Mouse (Mus musculus) 3T3-L1 (cell line): ENCODE data around the gene Rnf43.

Source experiments
- DNase-seq: peaks from one replicate; pipeline ENCODE4 v3.0.0-alpha.2; 2015; ENCODE audit warnings: low read depth, low spot score

The Rnf43 gene

DNA sequence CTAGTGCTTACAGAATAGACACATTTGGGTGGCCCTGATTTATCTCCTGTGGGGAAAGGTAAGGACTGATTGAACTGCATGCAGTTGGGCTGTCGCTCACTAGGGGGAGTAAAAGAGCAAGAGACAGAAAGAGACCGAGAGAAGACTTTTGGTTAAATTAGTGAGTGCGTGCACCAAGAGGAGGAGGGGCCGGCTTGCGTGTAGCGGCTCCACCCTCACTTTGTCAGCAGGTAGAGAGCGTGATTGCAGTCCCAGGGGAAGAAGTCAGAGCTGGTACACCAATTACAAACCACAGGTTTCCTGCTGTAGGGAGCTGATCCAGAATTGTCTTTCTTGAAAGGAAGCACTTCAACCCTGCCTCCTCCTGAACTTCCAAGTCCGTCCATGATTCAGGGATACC lies at the start of gene Rnf43:
TSS of gene Rnf43 (plus strand) at position 316 of the 400 bp plus-strand sequence.
- DNase-seq = peak; percentile 86

DNA sequence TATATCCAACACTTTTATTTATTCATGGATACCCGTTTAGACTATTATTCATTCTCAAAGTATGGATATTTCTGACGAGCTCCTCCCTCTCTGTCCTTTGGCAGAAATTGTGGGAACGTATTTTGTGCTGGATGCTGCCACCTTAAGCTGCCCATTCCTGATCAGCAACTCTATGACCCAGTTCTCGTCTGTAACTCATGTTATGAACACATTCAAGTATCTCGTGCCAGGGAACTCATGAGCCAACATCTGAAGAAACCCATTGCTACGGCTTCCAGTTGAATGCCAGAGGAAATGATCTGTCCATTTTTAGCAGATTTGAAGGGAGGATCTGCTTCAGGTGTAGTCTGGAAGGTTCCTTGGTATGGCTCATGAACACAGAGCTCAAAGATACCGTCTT lies 48.5 kb upstream of the Rnf43 start:
- DNase-seq = no peak

DNA sequence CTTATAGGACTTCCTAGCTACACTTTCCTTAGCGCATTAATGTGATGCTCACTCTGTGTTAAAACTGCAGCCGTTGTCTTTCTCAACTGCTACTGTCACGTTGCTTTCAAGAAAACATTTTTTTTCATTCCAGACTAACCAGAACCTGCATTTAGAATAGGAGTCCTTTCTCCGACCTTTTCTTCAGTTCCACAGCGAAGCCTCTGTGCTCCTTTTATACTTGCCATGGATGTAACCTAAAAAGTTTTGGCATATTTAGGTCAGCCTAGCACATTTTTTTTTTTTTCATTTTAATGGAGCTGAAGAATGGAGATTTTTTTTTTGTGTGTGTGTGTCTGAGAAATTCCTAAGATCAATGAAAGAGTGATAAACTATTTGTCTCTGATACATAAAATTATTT lies 47.0 kb upstream of the Rnf43 start:
- DNase-seq = no peak

DNA sequence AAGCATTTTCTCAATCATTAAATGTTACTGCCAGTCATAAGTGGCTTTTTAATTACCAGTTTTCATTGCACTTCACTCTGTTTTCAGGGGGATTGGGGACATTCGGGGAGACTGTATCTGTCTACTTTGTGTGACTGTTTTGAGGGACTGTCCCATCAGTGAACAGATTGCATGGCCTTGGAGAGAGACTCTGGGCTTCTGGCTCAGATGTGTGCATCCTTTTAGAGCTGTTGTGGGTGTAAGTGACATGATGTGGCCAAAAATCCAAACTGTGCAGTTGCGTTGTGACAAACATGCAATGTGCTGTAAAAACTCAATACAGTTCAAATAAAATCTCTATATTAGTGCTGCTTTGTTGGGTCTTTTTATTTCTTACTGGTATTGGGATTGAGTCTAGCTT lies 46.6 kb upstream of the Rnf43 start:
- DNase-seq = no peak

DNA sequence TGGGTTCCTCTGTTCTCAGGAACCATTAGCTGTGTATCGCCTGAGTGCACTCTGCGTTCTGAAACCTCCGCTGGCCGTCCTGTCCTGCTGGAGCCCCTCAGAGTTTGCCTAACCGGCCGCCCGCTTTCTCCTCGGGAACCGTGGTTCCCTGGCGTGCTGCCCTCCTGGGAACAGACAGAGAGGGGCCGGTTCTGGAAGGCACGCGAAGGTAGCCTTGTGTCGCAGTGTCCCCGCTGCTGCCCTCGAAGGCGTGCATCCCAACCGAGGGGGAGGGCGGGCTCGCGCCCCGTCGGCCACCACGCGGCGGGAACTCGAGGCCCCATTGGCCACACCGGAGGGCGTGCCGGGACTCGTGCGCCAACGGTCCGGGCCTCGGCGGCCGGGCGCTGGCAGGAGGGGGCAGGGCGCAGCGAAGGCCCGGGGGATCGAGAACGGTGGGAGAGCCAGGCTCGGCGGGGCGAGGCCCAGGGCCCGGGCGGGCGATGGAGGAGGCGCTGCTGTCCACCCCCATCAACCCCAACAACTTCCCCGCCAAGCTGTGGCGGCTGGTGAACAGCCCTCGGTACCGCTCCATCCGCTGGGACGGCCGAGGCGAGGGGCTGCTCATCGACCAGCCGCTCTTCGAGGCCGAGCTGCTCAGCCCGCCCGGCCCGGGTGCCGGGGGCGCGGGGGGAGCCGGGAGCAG lies 45.6 kb upstream of the Rnf43 start, which contains the start of gene Hsf5:
TSS of gene Hsf5 (plus strand) at position 375 of the 685 bp plus-strand sequence.
- no peak for DNase-seq

DNA sequence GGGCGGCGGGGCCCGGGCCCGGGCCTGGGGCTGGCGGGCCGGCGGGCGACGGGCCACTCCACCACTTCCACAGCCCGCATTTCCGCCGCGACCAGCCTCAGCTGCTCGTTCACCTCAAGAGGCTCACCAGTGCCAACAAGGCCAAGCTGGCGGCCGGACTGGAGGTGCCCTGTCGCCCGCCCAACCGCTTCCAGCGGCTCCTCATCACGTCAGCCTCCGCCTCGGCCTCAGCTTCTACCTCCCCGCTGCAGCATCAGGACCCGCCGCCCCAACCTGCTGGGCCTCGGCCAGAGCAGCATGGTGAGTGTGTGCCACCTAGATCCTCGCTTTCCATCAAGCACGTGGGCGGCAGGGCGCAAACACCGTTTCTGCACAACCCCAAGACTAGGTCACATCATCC lies 44.9 kb upstream of the Rnf43 start:
- no peak for DNase-seq

DNA sequence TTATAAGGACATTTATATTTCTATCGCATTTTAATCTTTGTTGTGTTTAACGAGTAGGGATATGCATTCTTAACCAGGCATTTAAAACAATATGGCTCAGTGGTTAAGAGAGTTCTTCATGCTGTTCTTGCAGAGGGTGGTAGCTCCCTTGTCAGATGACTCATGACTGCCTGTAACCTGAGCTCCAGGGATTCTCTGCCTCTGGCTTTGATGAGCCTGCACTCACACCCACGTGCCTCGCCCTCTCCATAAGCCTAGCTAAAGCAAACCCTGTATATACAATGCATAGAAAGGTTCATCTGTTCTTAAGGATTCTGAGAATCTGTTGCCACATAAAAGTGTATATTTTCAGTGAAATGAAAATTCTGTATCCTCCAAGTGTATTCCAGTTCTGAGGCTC lies 39.4 kb upstream of the Rnf43 start:
- DNase-seq = peak; percentile 82

DNA sequence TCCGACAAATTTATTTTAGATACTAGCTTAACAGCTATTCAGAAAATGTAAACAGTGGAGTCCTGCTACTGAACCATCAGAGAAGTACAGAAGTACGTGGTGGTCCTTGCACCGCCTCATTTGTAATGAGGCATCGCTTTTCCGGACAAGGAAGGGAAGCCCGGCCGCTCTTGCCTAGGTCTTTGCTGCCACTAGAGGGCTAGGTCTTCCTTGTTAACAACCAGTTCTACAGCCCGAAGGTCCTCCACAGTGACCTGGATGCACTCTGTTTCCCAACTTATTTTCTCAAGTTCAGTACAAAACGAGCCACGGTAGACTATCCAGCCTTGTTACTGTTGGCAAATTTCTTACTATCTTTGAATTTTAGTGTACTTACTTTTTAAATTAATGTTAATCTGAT lies 32.7 kb upstream of the Rnf43 start:
- peak; percentile 28 for DNase-seq

DNA sequence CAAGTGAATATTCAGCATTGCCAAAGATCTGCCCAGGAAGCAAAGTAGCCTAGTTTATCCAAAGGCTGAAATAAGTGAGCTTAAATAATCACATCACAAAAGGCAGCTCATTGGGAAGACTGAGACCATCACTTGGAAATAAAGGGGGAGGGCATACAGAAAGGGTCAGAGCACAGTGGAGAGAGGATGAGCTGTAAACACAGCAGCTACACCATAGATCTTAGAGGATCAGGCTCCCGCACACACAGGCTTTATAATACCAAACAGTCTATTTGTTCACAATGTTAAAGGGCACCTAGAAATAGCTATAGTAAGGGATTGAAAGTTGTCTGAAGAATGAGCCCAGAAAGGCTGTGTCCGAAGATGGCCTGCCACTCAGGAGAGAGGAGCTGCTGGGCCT lies 23.7 kb upstream of the Rnf43 start:
- DNase-seq = no peak

DNA sequence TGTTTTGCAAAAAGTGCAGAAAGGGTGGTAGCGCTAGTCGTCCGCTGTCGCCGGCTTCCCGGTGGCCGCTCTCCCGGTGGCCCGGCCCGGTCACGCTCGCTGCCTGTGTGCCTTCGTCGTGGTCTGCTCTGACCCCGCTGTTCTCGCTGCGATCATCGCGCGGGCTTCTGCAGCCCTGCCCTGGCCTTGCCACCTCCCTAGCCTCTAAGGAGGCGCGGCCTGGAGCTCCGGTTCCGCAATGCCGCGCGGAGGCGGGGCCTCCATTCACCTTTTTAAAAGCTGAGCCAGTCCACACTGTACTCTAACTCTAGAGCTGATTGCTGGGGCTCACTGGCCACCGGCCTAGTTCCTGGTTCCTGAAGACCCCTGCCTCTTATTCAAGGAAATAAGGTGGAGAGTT lies 23.3 kb upstream of the Rnf43 start:
- no peak for DNase-seq

DNA sequence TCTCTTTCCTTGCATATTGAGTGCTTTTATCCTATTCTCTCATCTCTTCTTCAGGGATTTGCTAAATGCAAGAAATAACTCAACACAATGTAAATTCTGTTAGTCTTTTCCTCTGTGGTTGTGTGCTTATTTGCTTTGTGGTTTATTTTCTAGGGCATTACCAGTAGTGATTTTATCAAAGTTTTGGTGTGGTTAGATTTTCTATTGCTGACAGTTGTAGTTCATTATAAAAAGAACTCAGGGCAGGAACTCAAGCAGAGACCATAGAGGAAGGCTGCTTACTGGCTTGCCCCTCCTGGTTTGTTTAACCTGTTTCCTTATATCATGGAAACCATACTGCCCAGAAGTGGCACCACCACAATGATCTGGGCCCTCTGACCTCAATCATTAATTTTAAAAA lies 19.7 kb upstream of the Rnf43 start:
- no peak for DNase-seq

DNA sequence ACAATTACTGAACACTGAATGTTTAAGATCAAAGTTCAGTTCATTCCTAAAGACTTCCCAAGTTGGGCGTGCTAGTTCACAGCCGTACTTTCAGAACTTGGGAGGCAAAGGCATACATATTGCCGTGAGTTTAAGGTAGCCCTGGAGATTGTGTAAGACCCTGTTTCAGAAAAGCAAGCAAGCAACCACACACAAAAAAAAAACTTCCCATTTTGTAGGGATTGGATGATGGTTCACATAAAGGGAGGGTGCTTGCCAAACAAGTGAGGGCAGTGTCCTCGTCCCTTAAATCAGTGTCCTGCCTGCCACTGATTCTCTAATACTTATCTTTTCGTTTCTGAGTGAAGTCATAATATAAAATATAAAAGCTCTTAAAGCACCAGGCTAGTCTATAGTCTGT lies 7.8 kb upstream of the Rnf43 start:
- DNase-seq = no peak

DNA sequence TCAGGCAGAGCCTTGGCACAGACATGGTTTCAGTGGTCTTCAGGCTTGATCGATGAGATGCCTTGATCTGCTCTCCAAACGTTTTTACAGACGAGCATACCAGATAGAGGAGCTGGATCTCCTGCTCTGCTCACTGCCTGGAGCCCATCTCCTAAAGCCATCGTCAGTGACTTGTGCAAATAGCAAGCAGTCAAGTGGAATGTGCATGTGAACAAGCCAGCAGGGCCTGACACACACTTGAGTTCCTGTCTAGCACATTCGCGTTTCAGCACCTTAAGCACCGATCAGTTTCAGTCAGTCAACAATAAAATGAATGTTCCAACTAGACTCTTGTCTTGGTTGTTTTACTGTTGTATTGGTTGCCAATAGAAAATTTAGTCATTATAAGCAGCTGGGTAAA lies 3.3 kb upstream of the Rnf43 start:
- DNase-seq = no peak

DNA sequence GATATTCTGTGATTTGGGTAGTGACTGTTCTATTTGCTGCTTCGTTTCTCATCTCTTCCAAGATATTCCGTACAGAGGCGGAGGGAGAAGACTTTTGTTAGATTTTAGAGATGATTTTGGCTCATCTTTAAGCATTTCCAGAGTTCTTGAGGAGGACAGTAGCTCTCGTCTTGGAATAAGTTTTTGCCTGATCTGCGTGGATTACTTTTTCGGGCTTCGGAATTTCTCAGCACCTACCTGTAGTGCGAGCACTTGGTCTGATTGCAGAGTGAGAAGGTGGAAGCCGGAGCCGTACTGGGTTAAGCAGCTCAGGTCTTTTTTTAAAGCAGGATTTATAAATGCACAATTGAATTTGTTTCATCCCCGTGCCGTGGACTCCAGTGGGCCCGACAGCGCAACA lies 300 bp downstream of the Rnf43 start:
- no peak for DNase-seq

DNA sequence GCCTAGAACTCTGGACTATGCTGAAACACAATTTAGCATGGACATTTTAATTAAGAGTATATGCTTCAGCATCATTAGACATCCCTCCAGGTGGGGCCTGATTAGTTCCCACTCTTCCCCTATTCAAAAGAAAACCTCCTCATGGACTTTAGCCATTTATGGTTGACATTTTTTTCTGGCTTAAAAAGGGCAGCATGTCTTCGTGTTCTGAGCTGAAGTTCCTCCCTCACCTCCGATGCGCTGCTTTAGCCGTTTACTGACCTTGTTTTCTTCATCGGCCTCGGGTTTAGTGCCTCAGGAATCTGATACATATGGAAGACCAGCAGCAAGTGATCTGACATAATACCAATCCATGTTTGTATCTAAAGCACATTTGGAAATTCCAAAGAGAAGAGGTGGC lies 1.4 kb downstream of the Rnf43 start:
- DNase-seq = no peak

DNA sequence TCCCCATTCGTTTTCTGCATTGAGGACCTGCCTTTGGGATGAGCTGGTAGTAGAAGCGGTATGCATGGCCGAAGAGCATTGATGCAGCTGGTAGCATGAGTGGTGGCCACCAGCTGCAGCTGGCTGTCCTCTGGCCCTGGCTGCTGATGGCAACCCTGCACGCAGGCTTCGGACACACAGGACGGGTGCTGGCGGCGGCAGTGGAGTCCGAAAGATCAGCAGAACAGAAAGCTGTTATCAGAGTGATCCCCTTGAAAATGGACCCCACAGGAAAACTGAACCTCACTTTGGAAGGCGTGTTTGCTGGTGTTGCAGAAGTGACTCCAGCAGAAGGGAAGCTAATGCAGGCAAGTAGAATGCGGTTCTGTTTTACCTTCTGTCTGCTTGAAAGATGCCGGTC lies 2.0 kb downstream of the Rnf43 start:
- no peak for DNase-seq

DNA sequence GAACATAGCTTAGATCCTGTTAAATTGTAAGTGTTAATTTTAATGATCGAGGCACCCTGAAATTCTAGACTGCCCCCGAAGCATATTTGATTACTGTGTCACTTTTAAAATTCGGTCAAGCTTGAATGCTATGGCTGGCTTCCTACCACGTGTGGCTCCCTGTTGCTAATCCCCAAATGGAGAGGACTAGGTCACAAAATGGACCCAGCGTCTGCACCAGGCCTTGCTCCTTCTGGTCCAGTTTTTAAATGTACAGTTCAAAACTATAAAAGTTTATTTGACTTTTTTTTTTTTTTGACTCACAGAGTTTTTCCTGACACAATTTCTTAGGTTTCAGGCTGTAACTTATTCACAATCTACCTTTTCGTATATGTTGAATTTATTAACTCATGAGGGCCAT lies 2.7 kb downstream of the Rnf43 start:
- no peak for DNase-seq

DNA sequence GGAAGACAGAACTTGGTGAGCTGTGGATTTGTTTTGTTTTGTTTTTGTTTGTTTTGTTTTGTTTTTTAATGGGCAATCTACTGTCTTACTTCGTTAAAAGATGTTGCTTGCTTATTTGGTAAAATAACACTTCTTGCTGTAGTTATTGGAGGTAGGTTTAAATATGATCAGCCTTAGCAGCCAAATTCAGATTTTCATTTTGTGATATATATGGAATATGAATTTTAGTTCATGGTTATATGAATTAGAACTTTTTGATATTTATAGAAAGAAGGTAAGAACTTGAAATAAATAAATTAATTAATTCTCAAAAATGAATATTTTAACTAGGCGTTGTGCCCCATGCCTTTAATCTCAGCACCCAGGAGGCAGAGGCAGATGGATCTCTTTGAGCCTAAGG lies 3.1 kb downstream of the Rnf43 start:
- DNase-seq = no peak

DNA sequence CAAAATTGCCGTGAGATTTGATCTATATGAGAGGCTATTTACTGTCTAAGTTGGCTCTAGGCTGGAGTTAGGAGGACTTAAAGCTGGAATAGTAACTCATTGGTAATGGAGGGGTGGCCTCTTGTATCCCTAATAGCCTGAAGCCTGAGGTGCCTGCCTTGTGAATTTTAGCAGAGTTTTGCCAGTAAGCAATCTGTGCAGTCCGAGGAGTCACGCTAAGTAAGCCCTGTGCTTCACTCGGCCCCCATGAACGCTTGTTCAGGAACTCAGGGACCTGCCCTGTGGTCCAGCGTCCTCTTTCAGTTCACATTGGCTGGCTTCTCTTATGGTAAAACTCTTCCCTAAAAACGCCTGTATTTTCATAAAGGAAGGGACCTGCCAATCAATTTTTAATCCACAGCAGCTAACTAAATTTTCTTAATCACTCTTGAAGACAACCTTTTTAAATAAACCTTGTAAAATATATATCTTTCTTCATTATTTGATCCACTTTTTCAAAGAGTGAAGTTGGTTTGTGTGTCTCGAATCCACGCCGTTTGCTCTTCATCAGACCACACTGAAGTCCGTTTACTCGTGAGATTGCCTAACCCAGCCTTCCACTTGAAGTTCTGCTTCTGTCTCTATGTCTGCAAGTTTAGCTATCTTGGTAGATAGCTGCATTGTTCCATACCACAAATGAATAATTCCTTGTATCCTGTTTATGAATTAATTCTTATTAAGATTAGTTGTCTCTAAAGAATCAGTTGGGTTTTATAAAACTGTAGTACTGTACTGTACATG lies 3.9 kb downstream of the Rnf43 start:
- no peak for DNase-seq

DNA sequence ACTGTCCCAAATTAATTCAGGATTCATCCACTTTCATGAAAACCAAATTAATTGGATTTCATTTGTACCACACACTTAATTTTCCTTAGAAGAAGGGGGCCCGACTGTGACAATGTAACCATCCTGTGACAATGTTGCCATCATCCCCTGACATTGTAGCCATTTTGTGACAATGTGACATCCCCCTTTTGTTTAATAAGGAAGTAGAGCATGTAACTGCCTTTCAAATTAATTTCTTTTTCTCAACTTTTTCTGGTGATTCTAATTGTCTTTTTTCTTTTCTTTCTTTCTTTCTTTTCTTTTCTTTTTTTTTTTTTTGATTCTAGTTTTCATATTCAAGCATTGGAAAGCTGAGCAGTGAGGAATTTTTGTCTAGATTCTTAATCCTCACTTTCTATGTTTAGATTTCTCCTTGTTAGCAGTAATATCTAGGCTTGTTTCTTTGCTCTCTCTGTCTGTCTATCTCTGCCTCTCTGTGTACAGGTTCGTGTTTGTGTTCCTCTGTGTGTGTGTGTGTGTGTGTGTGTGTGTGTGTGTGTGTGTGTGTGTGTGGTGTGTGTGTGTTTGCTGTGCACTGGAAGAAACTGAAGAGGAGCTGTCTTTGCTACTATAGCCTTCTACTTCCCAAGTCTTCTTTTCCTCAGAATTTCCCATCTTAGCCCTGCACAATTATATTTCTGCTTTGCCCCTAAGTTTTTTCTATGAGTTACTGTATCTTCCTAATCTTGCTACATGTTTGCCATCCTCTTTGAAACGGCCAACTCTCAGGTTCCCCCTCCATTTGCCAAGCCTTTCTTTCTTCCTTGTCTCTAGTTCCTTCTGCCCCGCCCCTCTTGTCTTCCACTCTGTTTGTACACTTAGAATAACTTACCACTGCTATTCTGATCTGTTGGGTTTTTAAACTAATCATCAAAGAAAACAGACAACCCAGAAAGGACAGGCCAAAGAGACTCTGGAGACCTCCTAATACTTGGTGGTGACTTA lies 4.9 kb downstream of the Rnf43 start:
- DNase-seq = no peak

DNA sequence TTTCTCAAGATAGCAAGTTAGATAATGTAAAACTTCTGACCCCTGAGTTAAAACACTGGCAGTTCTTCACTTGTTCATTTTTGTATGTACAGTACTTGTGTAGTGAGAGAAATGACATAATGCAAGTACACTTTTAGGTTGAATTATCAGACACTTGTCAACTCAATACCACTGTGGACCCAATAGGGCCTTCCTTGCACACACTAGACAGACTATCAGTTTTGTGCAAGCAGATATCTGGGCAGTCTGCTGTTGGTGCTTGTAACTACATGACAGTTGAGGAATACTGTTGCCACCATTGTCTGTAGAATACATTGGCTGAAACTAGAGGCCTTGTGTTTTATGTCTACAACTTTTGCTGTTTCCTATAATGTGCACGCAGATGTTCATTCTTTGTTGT lies 10.8 kb downstream of the Rnf43 start:
- no peak for DNase-seq

DNA sequence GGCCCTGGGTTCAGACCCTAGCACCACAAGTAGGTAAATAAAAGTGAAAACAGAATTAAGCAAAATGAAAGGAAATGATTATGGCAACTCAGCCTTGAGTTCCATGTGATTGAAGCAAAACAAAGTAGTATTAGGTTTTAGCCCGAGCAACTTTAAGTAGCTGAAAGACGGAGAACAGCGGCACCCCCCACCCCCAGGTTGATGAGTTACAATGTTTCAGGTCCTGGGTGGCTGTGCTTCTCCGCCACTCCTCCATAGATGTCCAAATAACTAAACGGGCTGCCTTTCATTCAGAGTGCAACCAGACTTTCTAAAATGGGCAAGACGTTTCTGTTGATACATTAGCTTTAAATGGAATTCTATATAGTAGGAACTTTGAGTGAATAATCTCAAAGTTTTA lies 13.1 kb downstream of the Rnf43 start:
- no peak for DNase-seq
